In genomic region chr3:135690568-135691190, GRCm38 (mm10) we compare ENCODE assay signal across 8 mouse cellular contexts. TPM values are rescaled to one million over a fixed set of nuclear protein-coding genes. Genes with fewer than 3 reads are reported as not detected.
A peak's percentile ranks its signal among the peaks of the same experiment; 100 is the strongest.
DNase-seq lines count a peak whose midpoint lies in the region; ATAC-seq and TF ChIP-seq lines count a peak whose summit lies in the region.

No protein-coding gene starts in this region.

- peaks cover 24% of the 10 kb centered on the region for H3K4me1 ChIP-seq in hindbrain, embryonic 16.5 days (ENCODE audit: control insufficient read depth, insufficient read depth, low read depth, low read length)
- peaks cover 13% of the 10 kb centered on the region for H3K4me1 ChIP-seq in midbrain, embryonic 16.5 days (ENCODE audit: control insufficient read depth, insufficient read depth, low read length)
- H3K4me1 ChIP-seq in stomach, embryonic 15.5 days, result peaks cover 11% of the 10 kb centered on the region

- no peaks in the 10 kb centered on the region for H3K27me3 ChIP-seq in hindbrain, embryonic 16.5 days (replicated peaks; ENCODE audit: control insufficient read depth, insufficient read depth, low read length)
- no peaks in the 10 kb centered on the region for H3K27me3 ChIP-seq in midbrain, embryonic 16.5 days (ENCODE audit: control insufficient read depth, insufficient read depth, low read depth, low read length)
- H3K27me3 ChIP-seq in stomach, embryonic 15.5 days (replicated peaks), result no peaks in the 10 kb centered on the region

- H3K27ac ChIP-seq in left cerebral cortex, adult 2 months, result peak overlapping the region; percentile 88
- peak overlapping the region; percentile 91 for H3K27ac ChIP-seq in hindbrain, embryonic 16.5 days (ENCODE audit: low read depth, low read length)
- peak overlapping the region; percentile 92 for H3K27ac ChIP-seq in midbrain, embryonic 16.5 days (ENCODE audit: low read length)
- H3K27ac ChIP-seq in stomach, embryonic 15.5 days, result peak overlapping the region; percentile 94

- peak overlapping the region; percentile 98 for H3K9ac ChIP-seq in hindbrain, embryonic 16.5 days (ENCODE audit: low read depth, low read length)
- H3K9ac ChIP-seq in midbrain, embryonic 16.5 days (ENCODE audit: low read depth, low read length), result peak overlapping the region; percentile 94
- peak overlapping the region; percentile 94 for H3K9ac ChIP-seq in stomach, embryonic 15.5 days

- WGBS in hindbrain, embryonic 16.5 days, result under 1% methylated on average over 45 of the region's 47 CpGs
- under 1% methylated on average over 41 of the region's 47 CpGs for whole genome bisulfite sequencing in midbrain, embryonic 16.5 days
- 1% methylated on average over 43 of the region's 47 CpGs for WGBS in stomach, embryonic 15.5 days

- peak overlapping the region; percentile 87 for H3K4me2 ChIP-seq in hindbrain, embryonic 16.5 days (ENCODE audit: low read length)
- H3K4me2 ChIP-seq in midbrain, embryonic 16.5 days (ENCODE audit: low read length), result peak overlapping the region; percentile 86
- H3K4me2 ChIP-seq in stomach, embryonic 15.5 days, result peak overlapping the region; percentile 85

- intact Hi-C loops in left cerebral cortex, adult 2 months (cut with DNase I), result loop anchor here (10.0 kb wide), 1 partner anchor 256 kb away; the partner anchor contains the start of gene Ube2d3

- peak; percentile 77 for ATAC-seq in hindbrain, embryonic 16.5 days
- peak; percentile 76 for ATAC-seq in midbrain, embryonic 16.5 days
- peak; percentile 62 for ATAC-seq in stomach, embryonic 15.5 days (ENCODE audit: insufficient read depth, low FRiP score, low read depth)

- peak; percentile 36 to 54 for DNase-seq in left cerebral cortex, adult 2 months (ENCODE audit: extremely low spot score in 1 of 2, low spot score in 2 of 2)
- no peak for DNase-seq in left cerebral cortex, adult 9 months (ENCODE audit: low spot score in 2 of 2)
- peak; percentile 54 for DNase-seq in cerebellum, adult 8-10 months
- peak; percentile 30 to 32 for DNase-seq in gastrocnemius, adult 8-10 months (ENCODE audit: low spot score in 2 of 2)
- DNase-seq in liver, result peak; percentile 32

- no peaks in the 10 kb centered on the region for H3K9me3 ChIP-seq in hindbrain, embryonic 16.5 days (ENCODE audit: control insufficient read depth, low read length)
- no peaks in the 10 kb centered on the region for H3K9me3 ChIP-seq in midbrain, embryonic 16.5 days (replicated peaks; ENCODE audit: control insufficient read depth, low read length, poor library complexity, severe bottlenecking)
- H3K9me3 ChIP-seq in stomach, embryonic 15.5 days, result no peaks in the 10 kb centered on the region

- peak overlapping the region; percentile 83 for H3K4me3 ChIP-seq in left cerebral cortex, adult 2 months
- peak overlapping the region; percentile 90 for H3K4me3 ChIP-seq in hindbrain, embryonic 16.5 days (ENCODE audit: low read length)
- peak overlapping the region; percentile 90 for H3K4me3 ChIP-seq in midbrain, embryonic 16.5 days (ENCODE audit: low read depth, low read length)
- H3K4me3 ChIP-seq in stomach, embryonic 15.5 days (replicated peaks), result peak overlapping the region; percentile 83

- no peaks in the 10 kb centered on the region for H3K36me3 ChIP-seq in hindbrain, embryonic 16.5 days (ENCODE audit: control insufficient read depth, insufficient read depth, low read length)
- no peaks in the 10 kb centered on the region for H3K36me3 ChIP-seq in midbrain, embryonic 16.5 days (ENCODE audit: control insufficient read depth, insufficient read depth, low read length)
- no peaks in the 10 kb centered on the region for H3K36me3 ChIP-seq in stomach, embryonic 15.5 days

- no peak for TF ChIP-seq CTCF in left cerebral cortex, adult 2 months (IDR thresholded peaks at IDR 0.05)

RNA-seq across cellular contexts. Expression of gene Nfkb1, which starts 0.7 kb away (rescaled TPM):
- total RNA-seq in left cerebral cortex, adult 2 months (2021), result 10 to 100 TPM; 20.8 to 24.4 TPM
- 10 to 100 TPM; 17.2 to 21.6 (median 19.0) TPM for total RNA-seq in gastrocnemius, adult 8-10 months (2022)
- polyA plus RNA-seq in hindbrain, embryonic 16.5 days (2015; fragmentation: Nextera tagmentation; extraction: Ambion mirVana), result 7.5 and 7.8 TPM in 2 replicates
- polyA plus RNA-seq in midbrain, embryonic 16.5 days (2015; fragmentation: Nextera tagmentation; extraction: Ambion mirVana), result 6.7 and 6.8 TPM in 2 replicates
- polyA plus RNA-seq in stomach, embryonic 15.5 days (2015; fragmentation: Nextera tagmentation; extraction: Ambion mirVana), result 24.5 and 25.9 TPM in 2 replicates

Comparison
In these comparisons a context has a peak if more than half of its experiments do, and no peak if none do; other contexts are left out.
1. DNase-seq: peak in left cerebral cortex, adult 2 months (2 of 2), cerebellum, adult 8-10 months (single experiment), gastrocnemius, adult 8-10 months (2 of 2) and liver (single experiment); none in left cerebral cortex, adult 9 months (0 of 2).
2. Peak in every context shown above with its lines, with median percentiles within 50 percentile points of each other: H3K27ac ChIP-seq, H3K4me3 ChIP-seq, ATAC-seq, H3K4me2 ChIP-seq and H3K9ac ChIP-seq.